Mouse (Mus musculus): ENCODE data around the gene Mt1. TPM values are rescaled to one million over a fixed set of nuclear protein-coding genes. Genes with fewer than 3 reads are reported as not detected.

The Mt1 gene
- polyA plus RNA-seq, 1 experiment from 2014 or later, result 57.4 TPM

- H3K9me3 ChIP-seq (ENCODE audit: low read depth, low read length), result no peaks in the 10 kb centered on the region
- 0 out of 2 replicates have a peak, but pooled peaks cover 7% of the 10 kb centered on the region for H3K4me1 ChIP-seq (ENCODE audit: insufficient read depth)
- peak overlapping the region; percentile 75 for H3K4me2 ChIP-seq
- peak overlapping the region; percentile 51 for H3K9ac ChIP-seq
- H3K4me3 ChIP-seq (ENCODE audit: low read depth, low read length), result peak overlapping the region; percentile 43
- no peak for TF ChIP-seq CTCF (IDR thresholded peaks at IDR 0.05; ENCODE audit: low read depth)
- 3% methylated on average over 39 of the region's 39 CpGs for WGBS
- H3K27ac ChIP-seq (ENCODE audit: low read depth), result peak overlapping the region; percentile 18; the same call in 1 of the 2 replicates
- peak; percentile 22 for DNase-seq
- H3K36me3 ChIP-seq (ENCODE audit: insufficient read depth), result no peaks in the 10 kb centered on the region
- H3K27me3 ChIP-seq (ENCODE audit: insufficient read depth, low read length), result peaks cover 74% of the 10 kb centered on the region
- ATAC-seq (ENCODE audit: insufficient read depth), result no peak; the same call in none of the 2 replicates
Observed at GRCm38 (mm10) chr8:94172809-94173732, 5.8 kb upstream of the Mt1 start.

DNA sequence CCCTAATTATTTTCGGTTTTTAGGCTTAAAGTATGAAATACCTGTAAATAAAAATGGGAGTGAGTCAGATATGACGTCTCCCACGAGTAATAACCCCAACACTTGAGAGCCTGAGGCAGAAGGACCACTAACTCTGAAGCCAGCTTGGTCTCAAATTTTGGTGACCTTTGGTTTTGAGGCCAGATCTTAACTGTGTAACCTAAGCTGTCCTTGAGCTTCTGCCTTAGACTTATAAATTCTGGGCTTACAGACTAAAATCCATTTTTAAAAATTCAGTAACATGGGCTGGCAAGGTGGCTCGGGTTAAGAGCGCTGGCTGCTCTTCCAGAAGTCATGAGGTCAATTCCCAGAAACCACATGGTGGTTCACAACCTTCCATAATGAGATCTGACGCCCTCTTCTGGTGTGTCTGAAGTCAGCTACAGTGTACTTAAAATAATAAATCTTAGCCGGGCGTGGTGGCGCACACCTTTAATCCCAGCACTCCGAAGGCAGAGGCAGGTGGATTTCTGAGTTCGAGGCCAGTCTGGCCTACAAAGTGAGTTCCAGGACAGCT, 5.0 kb upstream of the Mt1 start:
- Histone ChIP-seq H3K9me3 (ENCODE audit: low read depth, low read length) (no peaks in the 10 kb centered on the region), H3K9ac (no peak overlapping the region; the same call in 1 of the 2 replicates), H3K4me2 (peak overlapping the region; percentile 75), H3K4me1 (ENCODE audit: insufficient read depth) (0 out of 2 replicates have a peak, but pooled peaks cover 7% of the 10 kb centered on the region), H3K36me3 (ENCODE audit: insufficient read depth) (no peaks in the 10 kb centered on the region), H3K27me3 (ENCODE audit: insufficient read depth, low read length) (peaks cover 83% of the 10 kb centered on the region), H3K27ac (ENCODE audit: low read depth) (no peak overlapping the region), H3K4me3 (ENCODE audit: low read depth, low read length) (peak overlapping the region; percentile 43; the same call in 1 of the 2 replicates)
- 47% methylated on average over 11 of the region's 11 CpGs for WGBS
- no peak for TF ChIP-seq CTCF (IDR thresholded peaks at IDR 0.05; ENCODE audit: low read depth)
- ATAC-seq (ENCODE audit: insufficient read depth) (no peak), DNase-seq (no peak)

DNA sequence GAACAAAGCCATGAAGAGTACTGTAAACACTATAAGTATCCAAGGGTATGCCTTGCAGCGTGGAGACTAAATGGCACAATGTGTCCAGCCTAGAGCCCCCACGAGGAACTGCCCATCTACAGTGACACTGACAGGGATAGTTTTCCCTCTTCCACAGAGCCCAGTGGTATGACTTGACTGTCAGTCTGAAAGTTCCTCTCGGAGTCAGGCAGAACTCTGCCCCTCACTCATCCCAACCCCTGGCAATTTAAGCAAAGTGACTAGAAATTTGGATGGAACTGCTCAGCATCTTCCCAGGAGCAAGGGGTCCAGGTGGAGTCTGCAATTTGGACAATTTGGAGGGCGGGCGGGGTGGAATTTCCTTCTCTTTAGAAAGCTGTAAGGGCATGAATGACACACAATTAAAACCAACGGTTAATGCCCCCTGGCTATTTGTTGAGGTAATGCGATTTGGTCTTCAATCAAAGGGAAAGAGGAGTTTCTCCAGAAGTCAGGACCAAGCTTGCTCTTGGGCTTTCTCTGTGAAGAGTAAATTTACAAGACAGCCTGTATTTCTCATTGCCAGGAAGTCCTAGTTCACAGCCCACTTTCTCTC, 4.2 kb upstream of the Mt1 start:
- H3K4me3 ChIP-seq (ENCODE audit: low read depth, low read length), result no peak overlapping the region
- DNase-seq, result peak; percentile 21

DNA sequence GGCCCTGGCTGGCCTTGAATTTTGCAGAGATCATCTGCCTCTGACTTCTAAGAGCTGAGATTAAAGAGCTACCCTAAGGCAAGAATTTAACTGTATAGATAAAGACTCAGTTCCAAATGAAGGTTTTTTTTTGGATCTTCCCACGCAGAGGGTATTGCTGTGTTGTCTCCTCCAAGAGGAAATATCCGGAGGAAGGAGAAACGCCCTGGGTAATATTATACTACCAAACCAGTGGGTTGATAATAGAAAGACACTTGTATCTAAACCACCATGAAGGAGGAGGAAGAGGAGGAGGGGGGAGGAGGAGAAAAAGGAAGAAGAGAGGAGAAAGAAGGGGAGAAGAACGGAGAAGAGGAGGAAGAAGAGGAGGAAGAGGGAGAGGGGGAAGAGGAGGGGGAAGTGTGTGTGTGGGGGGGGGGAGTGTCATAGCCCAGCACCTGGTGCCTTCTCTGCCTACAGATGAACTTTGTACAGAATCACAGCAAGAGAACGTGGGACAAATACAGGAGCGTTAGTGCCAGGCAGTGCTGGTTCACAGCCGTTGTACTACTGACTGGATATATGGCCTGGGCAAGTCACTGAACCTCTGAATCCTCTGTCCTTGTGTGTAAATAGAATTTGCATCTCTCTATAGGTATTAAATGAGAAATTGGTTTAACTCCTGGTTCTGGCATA, 1.0 kb upstream of the Mt1 start:
- Histone ChIP-seq H3K4me1 (ENCODE audit: insufficient read depth) (no peaks in the 10 kb centered on the region), H3K27ac (ENCODE audit: low read depth) (no peak overlapping the region; the same call in 1 of the 2 replicates), H3K36me3 (ENCODE audit: insufficient read depth) (no peaks in the 10 kb centered on the region), H3K4me2 (peak overlapping the region; percentile 82), H3K4me3 (ENCODE audit: low read depth, low read length) (0 out of 2 replicates have a peak overlapping the region, but pooled peaks have one; percentile 47), H3K9ac (no peak overlapping the region), H3K27me3 (ENCODE audit: insufficient read depth, low read length) (peaks cover 83% of the 10 kb centered on the region), H3K9me3 (ENCODE audit: low read depth, low read length) (no peaks in the 10 kb centered on the region)
- WGBS, result 62% methylated on average over 7 of the region's 7 CpGs
- DNase-seq (no peak), ATAC-seq (ENCODE audit: insufficient read depth) (no peak)
- no peak for TF ChIP-seq CTCF (IDR thresholded peaks at IDR 0.05; ENCODE audit: low read depth)

More for the DNA sequence above, 4.2 kb upstream of the Mt1 start:
- H3K27me3 ChIP-seq (ENCODE audit: insufficient read depth, low read length), result peaks cover 91% of the 10 kb centered on the region
- H3K4me1 ChIP-seq (ENCODE audit: insufficient read depth), result 0 out of 2 replicates have a peak, but pooled peaks cover 7% of the 10 kb centered on the region
- H3K27ac ChIP-seq (ENCODE audit: low read depth), result no peak overlapping the region
- H3K9me3 ChIP-seq (ENCODE audit: low read depth, low read length), result no peaks in the 10 kb centered on the region
- H3K36me3 ChIP-seq (ENCODE audit: insufficient read depth), result no peaks in the 10 kb centered on the region
- TF ChIP-seq CTCF (IDR thresholded peaks at IDR 0.05; ENCODE audit: low read depth), result peak; percentile 26
- 33% methylated on average over 7 of the region's 7 CpGs for WGBS
- ATAC-seq (ENCODE audit: insufficient read depth), result no peak
- no peak overlapping the region for H3K9ac ChIP-seq
- no peak overlapping the region for H3K4me2 ChIP-seq

DNA sequence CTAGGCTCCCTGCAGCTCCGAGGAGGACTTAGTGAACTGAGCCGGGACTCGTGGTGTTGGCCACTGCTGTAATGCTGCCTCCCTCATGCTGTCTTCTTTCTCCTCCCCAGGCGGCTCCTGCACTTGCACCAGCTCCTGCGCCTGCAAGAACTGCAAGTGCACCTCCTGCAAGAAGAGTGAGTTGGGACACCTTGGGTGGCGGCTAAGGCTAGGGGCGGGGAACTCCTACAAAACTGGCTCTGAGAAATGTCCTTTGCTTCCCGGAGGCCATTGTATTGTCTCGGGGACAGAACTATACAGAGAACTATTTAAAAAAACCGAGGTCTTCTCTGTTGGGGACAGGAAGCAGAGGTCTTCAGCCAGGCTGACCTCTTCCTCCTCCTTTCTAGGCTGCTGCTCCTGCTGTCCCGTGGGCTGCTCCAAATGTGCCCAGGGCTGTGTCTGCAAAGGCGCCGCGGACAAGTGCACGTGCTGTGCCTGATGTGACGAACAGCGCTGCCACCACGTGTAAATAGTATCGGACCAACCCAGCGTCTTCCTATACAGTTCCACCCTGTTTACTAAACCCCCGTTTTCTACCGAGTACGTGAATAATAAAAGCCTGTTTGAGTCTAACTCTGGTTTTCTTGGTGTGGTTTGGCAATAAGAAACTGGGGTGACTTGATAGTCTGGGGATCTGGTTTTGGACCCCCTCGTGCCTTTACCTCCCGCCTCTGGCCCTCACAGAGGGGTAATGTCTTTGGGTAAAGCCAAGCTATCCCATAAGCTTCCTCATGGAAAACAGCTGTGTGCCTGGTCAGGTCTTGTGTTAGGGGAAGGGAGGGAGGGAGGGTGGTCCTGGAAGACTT, 1.1 kb downstream of the Mt1 start:
- Histone ChIP-seq H3K9me3 (ENCODE audit: low read depth, low read length) (no peaks in the 10 kb centered on the region), H3K4me1 (ENCODE audit: insufficient read depth) (0 out of 2 replicates have a peak, but pooled peaks cover 2% of the 10 kb centered on the region), H3K27ac (ENCODE audit: low read depth) (no peak overlapping the region; the same call in 1 of the 2 replicates), H3K9ac (peak overlapping the region; percentile 54), H3K4me2 (peak overlapping the region; percentile 82), H3K27me3 (ENCODE audit: insufficient read depth, low read length) (peaks cover 81% of the 10 kb centered on the region), H3K4me3 (ENCODE audit: low read depth, low read length) (peak overlapping the region; percentile 47), H3K36me3 (ENCODE audit: insufficient read depth) (no peaks in the 10 kb centered on the region)
- ATAC-seq (ENCODE audit: insufficient read depth) (no peak), DNase-seq (peak; percentile 25)
- 5% methylated on average over 25 of the region's 25 CpGs for WGBS
- no peak for TF ChIP-seq CTCF (IDR thresholded peaks at IDR 0.05; ENCODE audit: low read depth)

- Histone ChIP-seq H3K4me1 (ENCODE audit: insufficient read depth) (0 out of 2 replicates have a peak, but pooled peaks cover 2% of the 10 kb centered on the region), H3K9me3 (ENCODE audit: low read depth, low read length) (no peaks in the 10 kb centered on the region), H3K27me3 (ENCODE audit: insufficient read depth, low read length) (peaks cover 76% of the 10 kb centered on the region), H3K9ac (no peak overlapping the region), H3K27ac (ENCODE audit: low read depth) (no peak overlapping the region), H3K36me3 (ENCODE audit: insufficient read depth) (no peaks in the 10 kb centered on the region), H3K4me3 (ENCODE audit: low read depth, low read length) (no peak overlapping the region; the same call in 1 of the 2 replicates), H3K4me2 (peak overlapping the region; percentile 82; the same call in 1 of the 2 replicates)
- 81% methylated on average over 1 of the region's 1 CpGs for WGBS
- no peak for ATAC-seq (ENCODE audit: insufficient read depth)
- TF ChIP-seq CTCF (IDR thresholded peaks at IDR 0.05; ENCODE audit: low read depth), result no peak
- DNase-seq, result no peak
Observed at GRCm38 (mm10) chr8:94180561-94180908, 1.7 kb downstream of the Mt1 start.
